Mouse (Mus musculus) cerebellum, postnatal 4 days (tissue): ENCODE results near the gene Ankrd36.
"Not testable (repeated sequence)": the region's sequence is repeated elsewhere in the genome, so short reads cannot be mapped to it uniquely, and the experiment has no call there.

Source experiments
- DNase-seq, 2 experiments: peaks; one replicate each; pipeline ENCODE4 v3.0.0; 2022; ENCODE audit warnings: low spot score in 2 of 2, mixed read lengths in 1 of 2

The Ankrd36 gene

DNA sequence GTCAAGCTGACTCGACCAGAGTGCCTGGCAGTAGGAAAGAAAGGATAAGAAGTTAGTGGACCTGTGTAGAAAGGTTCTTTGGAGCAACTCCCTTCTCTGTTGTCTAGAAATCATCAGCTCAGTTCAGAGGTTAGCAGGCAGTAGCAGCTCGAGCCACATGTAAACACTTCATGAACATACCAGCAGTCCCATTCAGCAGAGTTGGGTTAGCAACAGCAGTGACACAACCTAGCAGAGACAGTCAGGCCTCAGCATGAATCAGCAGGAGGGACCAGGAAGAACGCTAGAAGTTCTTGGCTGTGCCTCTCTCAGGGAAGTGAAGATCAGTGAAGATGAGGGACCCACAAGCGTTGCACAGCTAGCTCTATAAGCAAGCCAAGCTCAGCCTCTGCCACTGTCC lies 24.0 kb upstream of the Ankrd36 start:
- no peak for DNase-seq

- no peak for DNase-seq
Measured at GRCm38 (mm10) chr11:5546693-5547092, 22.8 kb upstream of the Ankrd36 start.

- no peak for DNase-seq
Measured at GRCm38 (mm10) chr11:5551430-5551829, 18.1 kb upstream of the Ankrd36 start.

GRCm38 (mm10) chr11:5551931-5552330 lies 17.6 kb upstream of the Ankrd36 start:
- DNase-seq = no peak

DNA sequence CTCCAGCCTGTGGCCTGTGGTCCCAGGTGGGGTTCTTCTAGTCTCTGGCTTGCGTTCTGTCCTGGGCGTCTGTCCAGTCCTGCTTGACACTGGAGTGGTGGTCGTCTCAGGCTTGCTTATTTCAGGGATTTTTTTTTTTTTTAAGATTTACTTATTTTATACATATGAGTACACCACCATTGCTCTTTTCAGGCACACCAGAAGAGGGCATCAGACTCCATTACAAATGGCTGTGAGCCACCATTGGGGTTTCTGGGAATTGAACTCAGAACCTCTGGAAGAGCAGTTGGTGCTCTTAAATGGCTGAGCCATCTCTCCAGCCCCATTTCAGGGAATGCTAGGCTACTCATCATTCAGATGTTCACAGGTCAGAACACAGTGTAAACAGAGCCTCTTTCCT lies 9.2 kb upstream of the Ankrd36 start:
- DNase-seq = no peak

- DNase-seq = no peak
Measured at GRCm38 (mm10) chr11:5562625-5563268, 6.7 kb upstream of the Ankrd36 start.

GRCm38 (mm10) chr11:5563898-5564297 lies 5.6 kb upstream of the Ankrd36 start:
- no peak for DNase-seq

- DNase-seq = no peak
Measured at GRCm38 (mm10) chr11:5565596-5565995, 3.9 kb upstream of the Ankrd36 start.

DNA sequence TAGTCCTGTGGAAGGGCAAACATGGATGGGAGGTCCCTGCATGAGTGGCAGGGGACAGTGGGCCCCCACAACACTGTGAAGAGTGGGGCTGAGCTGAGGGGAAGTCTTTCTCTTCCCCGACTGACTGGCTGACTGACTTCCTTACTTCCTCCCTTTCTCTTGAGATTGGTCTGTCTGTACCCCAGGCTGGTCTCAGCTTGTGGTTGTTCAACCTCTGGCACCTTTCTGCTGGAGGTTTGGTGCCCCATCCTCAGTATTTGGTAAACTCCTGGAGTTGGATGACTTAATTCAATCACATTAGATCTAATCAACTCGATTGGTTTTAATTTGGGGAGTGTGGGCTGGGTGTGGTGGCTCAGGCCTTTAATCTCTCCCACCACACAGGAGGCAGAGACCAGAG lies 3.0 kb upstream of the Ankrd36 start:
- no peak for DNase-seq

DNA sequence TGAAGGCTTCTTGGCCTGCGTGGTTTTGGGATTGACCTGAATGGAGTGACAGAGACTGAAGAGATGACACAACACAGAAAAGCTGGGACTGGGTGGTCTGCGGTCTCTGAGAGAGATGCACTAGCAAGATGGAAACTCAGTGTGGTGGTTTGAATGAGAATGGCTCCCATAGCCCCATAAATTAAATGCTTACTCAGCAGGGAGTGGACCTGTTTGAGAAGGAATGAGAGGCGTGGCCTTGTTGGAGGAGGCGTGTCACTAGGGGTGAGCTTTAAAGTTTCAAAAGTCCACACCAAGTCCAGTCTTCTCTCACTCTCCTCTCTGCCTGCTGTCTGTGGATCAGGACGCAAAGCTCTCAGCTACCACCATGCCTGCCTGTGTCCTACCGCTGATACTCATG lies 1.8 kb upstream of the Ankrd36 start:
- DNase-seq = no peak

GRCm38 (mm10) chr11:5568082-5568481 lies 1.4 kb upstream of the Ankrd36 start:
- DNase-seq = no peak

DNA sequence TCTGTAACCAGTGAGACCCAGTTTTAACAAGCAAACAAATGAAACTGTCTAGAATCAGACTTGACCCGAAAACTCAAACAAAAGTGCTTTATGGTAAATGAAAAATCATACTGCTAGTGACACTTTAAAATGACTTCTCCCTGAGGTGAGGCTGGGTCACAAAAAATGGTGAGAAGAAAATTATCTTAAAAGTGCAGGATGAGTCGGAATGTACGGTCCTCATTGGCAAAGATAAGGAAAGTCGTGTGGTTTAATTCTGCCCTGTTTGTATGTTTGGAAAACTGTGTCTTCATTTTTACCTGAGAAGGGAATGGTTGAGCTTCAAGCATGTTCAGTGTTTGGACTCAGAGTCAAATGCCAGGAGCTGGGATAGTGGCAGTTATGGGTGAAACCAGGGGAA lies 2.4 kb downstream of the Ankrd36 start:
- DNase-seq = no peak

- no peak for DNase-seq
Measured at GRCm38 (mm10) chr11:5573821-5574220, 4.3 kb downstream of the Ankrd36 start.

GRCm38 (mm10) chr11:5575046-5575445 lies 5.6 kb downstream of the Ankrd36 start:
- no peak for DNase-seq

- DNase-seq = peak; percentile 31 to 56
Measured at GRCm38 (mm10) chr11:5592336-5592735, 22.9 kb downstream of the Ankrd36 start.

DNA sequence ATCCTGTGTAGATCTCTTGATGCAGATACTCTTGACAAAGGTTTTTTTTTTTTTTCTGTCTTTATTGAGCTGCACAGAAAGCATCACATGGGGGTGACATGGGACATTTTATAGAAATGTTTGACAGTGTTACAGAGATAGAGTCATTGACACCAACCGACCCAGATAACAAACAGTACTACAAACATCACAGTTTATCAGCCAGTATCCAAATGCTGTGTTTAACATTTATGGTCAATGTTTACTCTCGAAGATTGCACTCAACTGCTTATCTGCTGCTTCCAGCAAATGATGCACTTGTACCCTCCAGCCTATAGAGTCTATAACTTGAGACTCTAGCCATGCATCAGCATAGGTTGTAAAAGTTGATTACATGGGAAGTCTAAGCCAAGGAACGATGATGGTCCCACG lies 25.9 kb downstream of the Ankrd36 start:
- DNase-seq = no peak

GRCm38 (mm10) chr11:5595792-5596191 lies 26.3 kb downstream of the Ankrd36 start:
- DNase-seq = no peak

DNA sequence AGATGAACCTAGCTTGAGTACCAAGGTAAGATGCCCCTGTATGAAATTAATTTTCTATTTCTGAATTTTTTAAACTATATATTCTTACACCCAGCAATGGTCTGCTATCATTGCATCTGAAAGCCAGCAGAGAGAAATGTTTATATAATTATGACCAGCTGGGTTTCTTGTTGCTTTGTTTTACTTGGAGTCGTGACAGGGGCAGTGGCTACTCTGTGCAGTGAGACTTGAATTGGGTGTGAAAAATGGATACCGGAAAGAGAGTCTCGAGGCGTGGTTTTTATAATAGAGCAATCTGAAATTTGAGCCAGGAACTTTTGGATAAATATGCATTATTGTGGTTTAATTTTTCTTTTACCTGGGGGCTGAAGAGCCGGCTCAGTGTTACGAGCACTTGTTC lies 27.3 kb downstream of the Ankrd36 start:
- DNase-seq = no peak

- no peak for DNase-seq
Measured at GRCm38 (mm10) chr11:5605421-5605820, 35.9 kb downstream of the Ankrd36 start.

- not testable (repeated sequence) for DNase-seq
Measured at GRCm38 (mm10) chr11:5611918-5612317, 42.4 kb downstream of the Ankrd36 start.

DNA sequence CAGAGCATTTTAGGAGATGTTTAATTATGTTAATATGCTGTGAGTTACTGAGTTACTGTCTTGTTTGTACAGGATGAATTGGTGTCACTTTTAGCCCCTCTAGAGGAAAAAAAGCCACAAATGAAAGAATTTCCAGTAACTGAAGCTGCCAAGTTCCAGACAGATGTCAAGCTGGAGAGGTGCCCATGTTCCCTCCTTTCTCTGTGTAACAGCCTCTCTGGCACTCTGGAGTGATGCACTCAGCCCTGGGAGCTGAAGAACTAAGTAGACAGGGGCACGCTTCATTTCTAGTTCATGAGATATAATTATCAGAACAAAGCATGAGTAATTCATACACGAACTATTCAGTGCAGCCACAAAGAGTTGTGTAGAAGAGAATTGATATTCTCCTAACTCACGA lies 45.0 kb downstream of the Ankrd36 start:
- DNase-seq = peak in 1 of 2 experiments; percentile 45

- DNase-seq = no peak
Measured at GRCm38 (mm10) chr11:5625101-5625500, 55.6 kb downstream of the Ankrd36 start.

- DNase-seq = peak; percentile 42 to 72
Measured at GRCm38 (mm10) chr11:5629033-5629432, 59.5 kb downstream of the Ankrd36 start.

DNA sequence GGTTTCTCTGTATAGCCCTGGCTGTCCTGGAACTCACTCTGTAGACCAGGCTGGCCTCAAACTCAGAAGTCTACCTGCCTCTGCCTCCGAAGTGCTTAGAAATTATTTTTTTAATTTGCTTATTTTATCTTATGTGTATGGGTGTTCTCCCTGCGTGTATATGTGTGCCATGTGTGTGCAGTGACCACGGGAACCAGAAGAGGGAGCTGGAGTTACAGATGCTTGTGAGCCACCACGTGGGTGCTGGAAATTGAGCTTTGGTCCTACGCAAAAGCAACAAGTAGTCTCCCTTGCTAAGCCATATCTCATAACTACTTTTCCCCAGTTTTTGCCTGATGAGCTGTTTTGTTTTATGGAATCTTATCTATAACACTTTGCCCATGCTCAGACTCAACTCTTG lies 73.6 kb downstream of the Ankrd36 start:
- DNase-seq = no peak
